Mouse (Mus musculus) spleen, postnatal 10 days (tissue): Measurements from ENCODE around the gene Sdf2.

ENCODE experiments used
- DNase-seq, 2 experiments: peaks; one replicate each; pipeline ENCODE4 v3.0.0; 2021 to 2022; ENCODE audit warnings: low spot score in 2 of 2

Gene Sdf2

GRCm38 (mm10) chr11:78261380-78262352 is 16.1 kb downstream of the Sdf2 start, which contains the start of gene 2610507B11Rik:
TSS of gene 2610507B11Rik (plus strand) at chr11:78261752.
- peak; percentile 87 to 97 for DNase-seq

- DNase-seq: peak; percentile 36 to 79
These were observed 17.0 kb downstream of the Sdf2 start for GRCm38 (mm10) chr11:78262550-78262949.

GRCm38 (mm10) chr11:78265571-78265970 is 20.0 kb downstream of the Sdf2 start:
- no peak for DNase-seq

DNA sequence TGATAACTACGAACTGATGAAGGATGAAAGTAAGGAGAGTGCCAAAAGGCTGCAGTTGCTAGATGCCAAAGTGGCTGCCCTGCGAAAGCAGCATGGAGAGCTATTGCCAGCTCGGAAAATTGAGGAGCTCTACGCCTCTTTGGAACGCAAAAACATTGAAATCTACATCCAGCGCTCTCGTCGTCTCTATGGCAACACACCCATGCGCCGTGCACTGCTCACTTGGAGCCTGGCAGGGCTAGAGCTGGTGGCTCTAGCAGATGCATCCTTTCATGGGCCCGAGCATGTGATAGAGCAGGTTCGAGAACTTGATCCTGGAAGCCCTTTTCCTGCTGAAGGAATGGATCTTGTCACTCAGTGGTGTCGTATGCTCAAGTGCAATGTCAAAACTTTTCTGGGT is 26.4 kb downstream of the Sdf2 start:
- no peak for DNase-seq

DNA sequence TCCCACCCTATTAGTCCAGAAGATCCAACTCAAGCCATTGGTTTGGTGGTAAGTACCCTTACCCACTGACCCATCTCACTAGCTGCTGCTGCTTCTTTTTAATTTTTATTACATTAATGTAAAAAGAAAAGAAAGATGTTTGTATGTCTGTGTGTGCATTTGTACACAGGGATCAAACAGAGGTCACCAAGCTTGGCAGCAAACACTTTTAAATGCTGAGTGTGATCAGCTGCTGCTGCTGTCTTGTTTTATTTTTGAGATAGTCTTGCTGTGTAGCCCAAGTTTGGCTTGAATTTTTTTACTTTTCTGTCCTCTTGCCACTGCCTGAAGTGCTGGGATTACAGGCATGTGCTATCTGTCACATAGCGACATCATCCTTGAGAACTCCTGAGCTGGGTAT is 30.1 kb downstream of the Sdf2 start:
- DNase-seq: no peak

GRCm38 (mm10) chr11:78276169-78276568 is 30.6 kb downstream of the Sdf2 start:
- peak in 1 of 2 experiments; percentile 51 for DNase-seq

- no peak for DNase-seq
These were observed 33.3 kb downstream of the Sdf2 start for GRCm38 (mm10) chr11:78278853-78279252.

GRCm38 (mm10) chr11:78279586-78279985 is 34.0 kb downstream of the Sdf2 start:
- no peak for DNase-seq

DNA sequence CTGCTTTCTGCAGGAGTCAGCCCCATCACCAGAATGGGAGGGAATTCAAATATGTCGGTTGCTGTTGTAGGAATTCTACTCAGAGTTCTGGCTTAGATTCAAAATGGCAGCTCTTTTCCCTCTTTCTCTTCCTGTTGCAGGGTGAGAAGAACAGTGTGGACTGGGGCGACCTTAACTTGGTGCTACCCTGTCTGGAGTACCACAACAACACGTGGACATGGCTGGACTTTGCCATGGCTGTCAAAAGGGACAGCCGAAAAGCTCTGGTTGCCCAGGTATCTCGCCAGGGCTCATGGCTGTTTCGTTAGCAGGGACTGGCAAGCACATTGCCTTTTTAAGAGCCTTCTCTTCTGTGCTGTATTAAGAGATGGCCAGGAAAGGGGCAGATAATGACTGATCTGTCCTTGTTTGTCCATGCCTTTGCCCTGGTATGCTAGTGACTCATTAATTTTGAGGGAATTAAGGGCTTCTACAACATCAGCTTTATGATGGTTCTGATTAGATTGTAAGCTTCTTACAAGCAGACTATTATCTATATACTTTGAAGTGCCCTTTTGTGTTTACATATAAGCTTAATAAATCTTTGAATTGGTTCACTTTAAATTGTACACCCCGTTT is 43.7 kb downstream of the Sdf2 start:
- no peak for DNase-seq

DNA sequence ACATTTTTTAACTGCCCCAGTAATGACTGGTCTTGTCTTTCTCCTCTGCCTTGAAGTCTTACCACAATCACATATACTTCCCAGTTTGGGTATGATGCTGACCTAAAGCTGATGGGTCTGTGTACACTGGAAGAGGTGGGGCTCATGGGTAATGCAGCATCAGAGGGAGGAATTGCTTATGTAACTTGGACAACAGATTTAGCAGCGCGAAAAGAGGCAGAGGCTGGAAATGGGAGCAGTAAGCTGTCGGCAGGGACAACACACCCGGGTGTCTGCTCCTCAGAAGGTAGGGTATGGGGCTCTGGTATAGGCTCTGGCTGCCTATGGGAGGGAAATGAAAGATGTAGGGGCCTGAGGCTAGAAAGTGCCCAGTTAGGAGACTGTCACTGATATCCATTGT is 45.1 kb downstream of the Sdf2 start, which contains the start of gene BC030499:
TSS of gene BC030499 (plus strand) at position 188 of the 400 bp plus-strand sequence.
- DNase-seq: no peak

GRCm38 (mm10) chr11:78294585-78294984 is 49.0 kb downstream of the Sdf2 start:
- DNase-seq: no peak

DNA sequence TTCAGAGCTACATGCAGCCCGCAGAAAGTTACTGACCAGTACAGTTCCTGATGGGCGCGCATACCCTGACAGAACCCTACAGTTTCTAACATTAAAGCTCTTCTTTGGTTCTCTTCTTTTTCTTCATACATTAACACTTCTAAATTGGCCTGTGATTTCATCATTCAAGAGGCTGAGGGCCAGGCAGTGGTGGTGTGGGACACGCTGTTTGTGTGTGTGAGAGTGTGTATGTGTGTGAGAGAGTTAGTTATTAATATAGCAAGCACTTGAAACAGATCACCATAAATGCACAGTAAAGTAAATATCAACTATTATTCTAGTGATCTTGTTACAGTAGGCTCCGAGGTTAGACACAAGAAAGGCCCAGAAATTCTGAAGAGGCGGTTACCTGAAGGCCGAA is 55.4 kb downstream of the Sdf2 start:
- no peak for DNase-seq

DNA sequence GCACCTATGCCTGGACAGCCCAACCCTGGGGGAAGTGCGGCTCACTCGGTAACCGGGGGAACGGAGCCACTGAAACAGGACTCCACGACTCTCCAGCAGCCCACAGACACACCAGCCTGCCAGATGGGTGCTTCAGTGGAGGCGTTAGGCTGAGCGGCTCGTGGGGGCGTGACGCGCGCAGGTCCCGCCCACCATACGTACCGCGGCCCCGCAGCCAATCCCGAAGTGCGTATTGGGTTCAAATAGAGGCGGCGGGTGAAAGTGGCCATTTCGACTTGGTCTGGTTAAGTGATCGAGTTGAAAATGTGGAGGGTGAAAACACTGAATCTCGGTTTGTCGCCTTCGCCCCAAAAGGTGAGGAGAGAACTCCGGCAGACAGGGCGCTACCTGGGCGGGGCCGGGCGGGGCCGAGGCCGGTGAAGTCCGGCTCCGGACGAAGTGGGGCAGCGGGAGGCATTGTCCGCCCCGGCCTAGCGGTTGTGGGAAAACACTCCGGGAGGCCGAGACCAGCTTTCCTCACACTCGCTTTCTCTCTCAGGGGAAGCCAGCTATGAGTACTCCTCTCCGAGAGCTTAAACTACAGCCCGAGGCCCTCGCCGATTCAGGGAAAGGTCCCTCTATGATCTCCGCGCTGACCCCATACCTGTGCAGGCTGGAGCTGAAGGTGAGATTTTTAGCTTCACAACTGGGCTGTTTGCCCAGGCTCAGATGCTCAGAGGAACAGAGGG is 56.0 kb downstream of the Sdf2 start, which contains the start of gene Spag5:
TSS of gene Spag5 (plus strand) at position 173 of the 728 bp plus-strand sequence.
- DNase-seq: peak; percentile 88 to 93
